Mouse (Mus musculus) Patski (cell line): ENCODE data around the gene Dcaf7. TPM values are rescaled to one million over a fixed set of nuclear protein-coding genes. Genes with fewer than 3 reads are reported as not detected.
"Not testable (repeated sequence)": the region's sequence is repeated elsewhere in the genome, so short reads cannot be mapped to it uniquely, and the experiment has no call there.

Experiments used
- ATAC-seq: fragments of 100-300 bp; one replicate; pipeline ENCODE4 v1.8.0; 2021
- CTCF ChIA-PET: fragments of 350-600 bp; sonication (Branson Sonifier 250); formaldehyde crosslinking; loops from one replicate; lab custom pipeline; 2022; ENCODE audit warnings: inconsistent platforms; lab: Charles Lee
- POLR2A ChIA-PET: fragments of 350-600 bp; sonication (Branson Sonifier 250); formaldehyde crosslinking; loops from one replicate; lab custom pipeline; 2022; ENCODE audit warnings: antibody characterized with exemption, inconsistent platforms; lab: Charles Lee
- DNase-seq: peaks from one replicate; pipeline ENCODE4 v3.0.0-alpha.2; 2011; ENCODE audit warnings: low read depth, low spot score
- H3K27me3 ChIP-seq: fragments of 371-371 bp; one replicate; pipeline ENCODE4 v1.5.1; 2021
- CTCF ChIP-seq: fragments of 100-300 bp; IDR thresholded peaks from one replicate; pipeline ENCODE4 v1.5.1; 2021
- in situ Hi-C: fragments of 300-500 bp; cut with MboI; formaldehyde crosslinking; loops from 3 replicates; pipeline ENCODE4 v1.11.1; 2018; ENCODE audit warnings: low pct_unique_long_range_greater_than_20kb, mixed read lengths
- polyA plus RNA-seq: library from polyadenylated mRNA; unstranded; gene quantifications from one replicate; pipeline ENCODE4 v1.2.3, GENCODE M21; 2021

The Dcaf7 gene
- polyA plus RNA-seq, 1 experiment from 2014 or later, result 52.8 TPM

DNA sequence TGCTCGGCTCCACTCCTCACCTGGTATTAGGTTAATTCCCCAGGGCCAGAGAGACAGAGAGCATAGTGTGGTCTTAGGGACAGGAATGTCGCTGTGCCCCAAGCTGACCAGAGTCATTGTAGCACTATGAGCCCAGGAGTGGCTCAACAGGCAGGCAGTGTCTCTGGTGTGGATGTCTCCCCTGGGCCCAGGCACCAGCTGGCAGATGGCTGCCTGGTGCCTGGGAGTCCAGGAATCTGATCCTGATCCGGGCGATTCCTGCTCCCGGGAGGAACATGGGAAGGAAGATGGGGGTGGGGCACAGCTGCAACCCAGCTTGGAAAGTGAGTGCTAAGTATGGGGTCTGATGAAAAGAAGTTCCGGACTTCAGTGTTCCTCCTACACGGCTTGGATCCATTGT is 24.0 kb upstream of the Dcaf7 start:
- in situ Hi-C loops, result loop anchor here (25.0 kb wide), 1 partner anchor 675 kb away; no protein-coding TSS in a partner anchor
- peaks cover 33% of the 10 kb centered on the region for H3K27me3 ChIP-seq
- TF ChIP-seq CTCF, result no peak
- DNase-seq (no peak), ATAC-seq (no peak)
- ChIA-PET POLR2A (no interaction called here), CTCF (no interaction called here)

DNA sequence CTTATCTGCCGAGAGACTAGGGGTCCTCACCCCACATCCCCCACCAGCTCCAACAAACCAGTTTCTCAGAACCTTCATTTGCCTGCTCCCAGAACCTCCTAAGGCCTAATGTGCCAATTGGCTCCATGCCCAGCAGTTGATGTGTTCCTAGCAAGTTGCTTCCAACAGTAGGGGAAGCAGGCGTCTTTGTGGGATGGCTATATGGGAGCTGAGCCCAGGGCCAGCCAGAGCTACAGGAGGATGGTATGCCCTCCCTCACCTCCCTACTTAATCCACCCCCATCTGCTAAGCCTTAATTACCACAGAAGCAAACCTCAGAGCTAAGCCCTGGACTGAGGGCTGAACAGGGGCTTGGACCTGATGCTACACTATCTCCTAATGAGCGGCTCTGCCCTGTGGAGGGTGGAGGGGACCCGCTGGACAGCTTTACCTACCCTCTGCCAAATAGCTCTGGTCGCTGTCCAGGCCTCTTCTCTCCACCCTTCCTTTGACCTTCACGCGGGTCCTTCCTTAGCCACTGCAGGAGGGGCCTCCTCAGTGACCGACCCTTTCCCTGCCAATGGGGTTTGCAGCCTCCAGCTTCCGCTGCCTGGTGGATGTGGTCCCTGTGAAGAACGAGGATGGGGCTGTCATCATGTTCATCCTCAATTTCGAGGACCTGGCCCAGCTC is 23.0 kb upstream of the Dcaf7 start:
- TF ChIP-seq CTCF, result no peak
- POLR2A ChIA-PET, result no interaction called here
- no peak for DNase-seq
- peaks cover 35% of the 10 kb centered on the region for H3K27me3 ChIP-seq
- no peak for ATAC-seq
- CTCF ChIA-PET, result interaction anchor here (0.8 to 1.0 kb wide), 2 partner anchors 8 to 14 kb away, joined by 3 read pairs; no protein-coding TSS in a partner anchor
- in situ Hi-C loops, result loop anchor here (25.0 kb wide), 1 partner anchor 676 kb away; no protein-coding TSS in a partner anchor

DNA sequence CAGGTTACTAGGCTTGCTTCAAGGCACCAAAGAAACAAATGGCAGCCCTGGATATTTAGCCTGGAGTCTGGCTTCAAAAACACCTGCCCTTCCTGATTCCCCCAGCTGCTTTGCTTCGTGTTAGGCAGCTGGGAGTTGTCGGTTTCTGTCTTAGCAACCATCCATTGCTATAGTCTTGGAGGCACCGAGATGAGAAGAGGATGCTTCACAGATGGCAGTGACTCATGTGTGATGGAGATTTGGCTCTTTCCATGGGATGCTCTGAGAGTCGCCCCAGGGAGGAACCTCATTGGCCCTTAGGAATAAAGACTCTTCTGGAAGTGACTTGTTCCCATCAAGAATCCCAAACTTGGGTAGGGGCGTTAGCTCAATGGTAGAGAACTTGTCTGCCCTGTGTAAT is 20.2 kb upstream of the Dcaf7 start:
- in situ Hi-C loops, result loop anchor here (25.0 kb wide), 1 partner anchor 679 kb away; no protein-coding TSS in a partner anchor

DNA sequence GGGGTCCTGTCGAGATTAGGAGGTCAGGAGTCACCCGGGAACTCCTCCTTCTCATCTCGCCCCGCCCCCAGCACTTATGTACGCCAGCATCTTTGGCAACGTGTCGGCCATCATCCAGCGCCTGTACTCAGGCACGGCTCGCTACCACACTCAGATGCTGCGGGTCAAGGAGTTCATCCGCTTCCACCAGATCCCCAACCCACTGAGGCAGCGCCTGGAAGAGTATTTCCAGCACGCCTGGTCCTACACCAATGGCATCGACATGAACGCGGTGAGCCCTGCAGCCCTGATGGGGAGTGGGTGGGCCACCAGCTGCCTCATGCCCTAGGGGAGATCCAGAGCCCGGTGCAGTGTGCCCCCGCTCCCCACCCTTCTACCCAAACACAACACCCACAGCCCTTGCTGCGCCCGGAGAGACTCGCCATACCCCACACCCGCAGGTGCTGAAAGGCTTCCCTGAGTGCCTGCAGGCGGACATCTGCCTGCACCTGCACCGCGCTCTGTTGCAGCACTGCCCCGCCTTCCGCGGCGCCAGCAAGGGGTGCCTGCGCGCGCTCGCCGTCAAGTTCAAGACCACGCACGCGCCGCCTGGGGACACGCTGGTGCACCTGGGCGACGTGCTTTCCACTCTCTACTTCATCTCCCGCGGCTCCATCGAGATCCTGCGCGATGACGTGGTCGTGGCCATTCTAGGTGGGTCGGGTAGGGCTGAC is 16.5 kb upstream of the Dcaf7 start:
- no peak for DNase-seq
- H3K27me3 ChIP-seq, result peaks cover 48% of the 10 kb centered on the region
- in situ Hi-C loops, result loop anchor here (5.0 to 25.0 kb wide), 2 partner anchors 88 to 683 kb away; no protein-coding TSS in a partner anchor
- CTCF ChIA-PET, result no interaction called here
- ATAC-seq, result no peak
- POLR2A ChIA-PET, result no interaction called here
- no peak for TF ChIP-seq CTCF

More for the DNA sequence above, 20.2 kb upstream of the Dcaf7 start:
- H3K27me3 ChIP-seq, result peaks cover 39% of the 10 kb centered on the region
- no peak for TF ChIP-seq CTCF
- DNase-seq, result no peak
- ChIA-PET POLR2A (no interaction called here), CTCF (no interaction called here)
- no peak for ATAC-seq

DNA sequence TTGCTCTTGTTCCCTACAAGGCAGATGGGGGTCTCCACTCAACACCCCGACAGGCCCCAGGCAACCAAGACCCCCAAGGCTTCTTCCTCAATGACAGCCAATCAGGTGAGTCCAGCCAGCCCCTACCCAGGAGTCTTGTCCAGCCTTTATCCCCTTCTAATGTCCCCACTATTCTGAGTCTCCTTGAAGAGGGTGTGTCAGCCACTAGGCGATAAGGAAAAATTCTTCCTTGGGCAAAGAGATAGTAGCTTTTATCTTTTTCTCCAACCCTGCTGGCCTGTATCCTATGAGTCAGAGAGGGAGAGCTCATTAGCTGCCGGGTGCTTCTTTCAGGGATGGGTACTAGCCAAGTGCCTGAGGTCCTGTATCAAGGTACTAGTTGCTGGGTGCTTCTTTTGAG is 10.9 kb upstream of the Dcaf7 start:
- CTCF ChIA-PET, result interaction anchor here (1.0 to 2.6 kb wide), 4 partner anchors 8 to 100 kb away, joined by 3 to 21 read pairs (median 6); no protein-coding TSS in a partner anchor
- in situ Hi-C loops, result no loop called here
- H3K27me3 ChIP-seq, result peaks cover 40% of the 10 kb centered on the region

DNA sequence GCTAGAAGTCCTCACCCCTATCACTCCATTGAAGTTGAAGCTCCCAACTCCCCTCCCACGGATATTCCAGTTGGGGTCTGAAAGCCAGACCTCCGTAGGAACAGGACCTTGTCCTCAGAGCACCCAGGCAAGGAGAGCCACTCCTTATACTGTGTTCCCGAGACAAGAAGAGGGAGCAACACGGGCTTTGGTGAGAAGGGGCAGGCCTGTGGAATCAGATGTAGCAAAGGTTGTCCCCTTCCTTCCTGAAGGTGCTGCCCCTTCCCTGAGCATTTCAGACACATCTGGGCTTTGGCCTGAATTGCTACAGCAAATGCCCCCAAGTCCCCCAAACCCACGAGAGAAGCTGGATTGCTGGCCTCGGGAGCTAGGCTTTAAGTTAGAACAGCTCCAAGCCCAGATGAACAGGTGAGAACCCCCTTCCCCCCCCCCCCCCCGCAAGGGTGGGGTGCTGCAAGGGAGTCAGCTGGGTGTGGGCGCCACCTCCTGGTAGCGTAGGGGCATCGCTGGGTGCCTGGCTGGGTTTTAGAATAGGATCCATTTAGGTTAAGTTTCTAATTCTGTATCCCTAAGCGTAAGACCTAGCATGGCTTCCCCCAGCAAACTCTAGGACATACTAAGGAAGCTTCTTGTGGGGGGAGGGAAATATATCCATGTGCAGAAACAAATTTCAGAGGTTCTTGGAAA is 10.1 kb upstream of the Dcaf7 start:
- POLR2A ChIA-PET, result interaction anchor here (1.1 kb wide), 1 partner anchor 58 kb away, joined by 4 read pairs; no protein-coding TSS in a partner anchor
- no peak for TF ChIP-seq CTCF
- DNase-seq, result no peak
- CTCF ChIA-PET, result interaction anchor here (0.7 to 2.6 kb wide), 17 partner anchors 7 to 110 kb away, joined by 3 to 21 read pairs (median 4); partner anchors contain the start of gene Dcaf7
- in situ Hi-C loops, result no loop called here
- peaks cover 31% of the 10 kb centered on the region for H3K27me3 ChIP-seq
- ATAC-seq, result no peak

More for the DNA sequence above, 10.9 kb upstream of the Dcaf7 start:
- DNase-seq (no peak), ATAC-seq (no peak)
- TF ChIP-seq CTCF, result no peak
- POLR2A ChIA-PET, result no interaction called here

DNA sequence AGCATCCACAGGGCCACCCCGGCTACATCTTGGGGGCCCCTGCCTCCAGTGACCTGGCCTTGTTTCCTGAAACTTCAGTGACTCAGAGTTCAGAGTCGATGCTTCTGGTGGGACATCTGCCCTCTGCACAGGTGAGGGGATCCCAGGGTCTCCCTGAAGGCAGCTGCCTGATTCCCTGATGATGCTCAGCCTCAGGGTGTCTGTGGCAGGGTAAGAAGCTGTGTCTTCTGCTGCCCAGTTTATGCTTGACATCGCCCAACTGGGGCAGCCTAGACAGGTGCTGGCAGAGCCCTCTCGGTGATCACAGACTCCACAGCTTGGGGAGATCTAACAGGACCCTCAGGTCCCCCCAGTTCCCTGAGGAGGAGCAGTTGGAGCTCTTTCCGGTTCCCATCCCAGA is 9.1 kb upstream of the Dcaf7 start:
- in situ Hi-C loops, result no loop called here
- POLR2A ChIA-PET, result interaction anchor here (1.1 kb wide), 1 partner anchor 59 kb away, joined by 4 read pairs; no protein-coding TSS in a partner anchor

DNA sequence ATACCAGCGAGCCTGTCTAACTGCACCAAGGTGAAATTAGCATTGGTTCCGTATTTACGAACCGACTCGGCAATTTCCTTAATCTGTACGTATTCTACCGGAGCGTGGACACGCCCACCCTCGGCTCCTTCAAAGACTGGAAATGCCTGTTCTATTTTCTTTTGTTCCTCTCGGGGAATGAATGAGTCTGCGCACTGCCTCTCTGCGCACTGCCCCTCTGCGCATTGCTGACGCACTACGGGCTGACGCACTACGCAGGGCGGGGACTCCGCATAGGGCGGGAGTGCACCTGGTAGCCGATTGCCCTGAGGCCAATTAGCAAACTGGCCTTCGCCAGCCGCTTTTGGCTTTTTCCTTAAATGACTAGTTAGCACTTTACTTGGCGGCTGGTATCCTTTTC is 4.6 kb upstream of the Dcaf7 start:
- ATAC-seq, DNase-seq, CTCF ChIA-PET, H3K27me3 ChIP-seq, POLR2A ChIA-PET, in situ Hi-C loops: not testable (repeated sequence)

More for the DNA sequence above, 9.1 kb upstream of the Dcaf7 start:
- DNase-seq (no peak), ATAC-seq (no peak)
- CTCF ChIA-PET, result interaction anchor here (0.7 to 2.6 kb wide), 15 partner anchors 9 to 111 kb away, joined by 3 to 21 read pairs (median 5); partner anchors contain the start of gene Dcaf7
- TF ChIP-seq CTCF, result no peak
- peaks cover 26% of the 10 kb centered on the region for H3K27me3 ChIP-seq

DNA sequence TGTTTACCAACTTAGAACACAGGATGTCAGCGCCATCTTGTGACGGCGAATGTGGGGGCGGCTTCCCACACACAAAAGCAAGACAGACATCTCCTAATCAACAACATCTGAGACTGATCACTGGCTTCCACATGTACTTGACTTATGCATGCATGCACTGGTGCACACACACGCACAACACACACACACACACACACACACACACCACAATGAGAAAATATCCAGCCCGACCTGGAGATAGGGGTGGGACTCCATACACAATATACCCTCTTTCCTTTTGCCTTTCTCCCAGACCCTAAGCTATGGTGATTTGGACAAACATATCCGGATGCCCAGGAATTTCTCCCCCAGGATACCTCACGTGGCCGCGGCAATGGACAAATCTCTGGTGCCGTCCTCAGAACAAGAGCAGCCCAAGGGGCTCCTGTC is 3.2 kb upstream of the Dcaf7 start:
- ChIA-PET CTCF (interaction anchor here (0.9 to 1.3 kb wide), 3 partner anchors 7 to 106 kb away, joined by 4 to 7 read pairs (median 4); no protein-coding TSS in a partner anchor), POLR2A (interaction anchor here (1.3 kb wide), 1 partner anchor 108 kb away, joined by 3 read pairs; no protein-coding TSS in a partner anchor)
- DNase-seq, result no peak
- no peak for TF ChIP-seq CTCF
- ATAC-seq, result no peak
- in situ Hi-C loops, result no loop called here
- no peaks in the 10 kb centered on the region for H3K27me3 ChIP-seq

DNA sequence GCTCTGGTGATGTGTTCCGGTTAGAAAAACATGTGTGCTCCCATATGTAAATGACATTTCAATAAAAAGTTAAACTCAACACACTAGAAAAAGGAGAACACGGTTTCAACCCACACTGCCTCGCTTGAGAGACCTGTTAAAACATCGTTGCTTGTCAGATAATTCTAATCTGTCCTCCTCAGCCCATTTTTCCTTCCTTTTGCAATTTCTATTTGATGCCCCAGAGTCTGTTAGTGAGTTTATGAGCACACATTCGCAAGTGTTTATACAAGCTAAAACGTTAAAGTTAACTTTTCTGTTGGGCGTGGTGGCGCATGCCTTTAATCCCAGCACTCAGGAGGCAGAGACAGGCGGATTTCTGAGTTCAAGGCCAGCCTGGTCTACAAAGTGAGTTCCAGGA is 1.7 kb upstream of the Dcaf7 start:
- in situ Hi-C loops, result no loop called here
- CTCF ChIA-PET, result interaction anchor here (1.3 kb wide), 1 partner anchor 10 kb away, joined by 4 read pairs; no protein-coding TSS in a partner anchor
- DNase-seq (no peak), ATAC-seq (no peak)
- TF ChIP-seq CTCF, result no peak
- POLR2A ChIA-PET, result no interaction called here
- H3K27me3 ChIP-seq, result no peaks in the 10 kb centered on the region
